Mouse (Mus musculus) lung, embryonic 15.5 days (tissue): ENCODE measurements around the gene Trmo. TPM values are rescaled to one million over a fixed set of nuclear protein-coding genes. Genes with fewer than 3 reads are reported as not detected.

Experiments
- ATAC-seq: fragments of 200-750 bp; cut with Nextera tagmentation; 2 replicates; pipeline ENCODE4 v1.8.0; 2017; ENCODE audit warnings: moderate number of reproducible peaks, borderline replicate concordance; ENCODE audit not compliant: low FRiP score, low TSS enrichment; ENCODE audit errors: extremely low read depth
- H3K27ac ChIP-seq: fragments of 300-500 bp; sonication (generic); 2 replicates; pipeline ENCODE4 v1.5.1; 2015; ENCODE audit warnings: moderate library complexity, mild to moderate bottlenecking, inconsistent platforms
- H3K27me3 ChIP-seq: fragments of 300-500 bp; sonication (generic); 2 replicates; pipeline ENCODE4 v1.6.1; 2015; ENCODE audit warnings: inconsistent platforms
- H3K36me3 ChIP-seq: fragments of 300-500 bp; sonication (generic); 2 replicates; pipeline ENCODE4 v1.6.1; 2015; ENCODE audit warnings: inconsistent platforms
- H3K4me1 ChIP-seq: fragments of 300-500 bp; sonication (generic); 2 replicates; pipeline ENCODE4 v1.6.1; 2015; ENCODE audit warnings: inconsistent platforms
- H3K4me2 ChIP-seq: fragments of 300-500 bp; sonication (generic); 2 replicates; pipeline ENCODE4 v1.6.1; 2015; ENCODE audit warnings: inconsistent platforms, mild to moderate bottlenecking, moderate library complexity
- H3K4me3 ChIP-seq: fragments of 300-500 bp; sonication (generic); 2 replicates; pipeline ENCODE4 v1.5.1; 2015; ENCODE audit warnings: mild to moderate bottlenecking, inconsistent platforms
- H3K9ac ChIP-seq: fragments of 300-500 bp; sonication (generic); 2 replicates; pipeline ENCODE4 v1.6.1; 2015; ENCODE audit warnings: inconsistent platforms
- H3K9me3 ChIP-seq: fragments of 300-500 bp; sonication (generic); 2 replicates; pipeline ENCODE4 v1.6.1; 2016; ENCODE audit warnings: inconsistent platforms
- WGBS: fragments of 180-500 bp; shearing (Covaris S2); methylation state at CpG from one replicate; pipeline ENCODE4 v1.1.7; 2015; 5-methylcytosine and 5-hydroxymethylcytosine counted together
- polyA plus RNA-seq: library from polyadenylated mRNA; unstranded; fragments of >200 nt; fragmentation: Nextera tagmentation; extraction: Ambion mirVana; gene quantifications from 2 replicates; pipeline ENCODE4 v1.2.1, GENCODE M21; 2015

Trmo gene
- polyA plus RNA-seq: 10.0 and 11.2 TPM in 2 replicates

DNA sequence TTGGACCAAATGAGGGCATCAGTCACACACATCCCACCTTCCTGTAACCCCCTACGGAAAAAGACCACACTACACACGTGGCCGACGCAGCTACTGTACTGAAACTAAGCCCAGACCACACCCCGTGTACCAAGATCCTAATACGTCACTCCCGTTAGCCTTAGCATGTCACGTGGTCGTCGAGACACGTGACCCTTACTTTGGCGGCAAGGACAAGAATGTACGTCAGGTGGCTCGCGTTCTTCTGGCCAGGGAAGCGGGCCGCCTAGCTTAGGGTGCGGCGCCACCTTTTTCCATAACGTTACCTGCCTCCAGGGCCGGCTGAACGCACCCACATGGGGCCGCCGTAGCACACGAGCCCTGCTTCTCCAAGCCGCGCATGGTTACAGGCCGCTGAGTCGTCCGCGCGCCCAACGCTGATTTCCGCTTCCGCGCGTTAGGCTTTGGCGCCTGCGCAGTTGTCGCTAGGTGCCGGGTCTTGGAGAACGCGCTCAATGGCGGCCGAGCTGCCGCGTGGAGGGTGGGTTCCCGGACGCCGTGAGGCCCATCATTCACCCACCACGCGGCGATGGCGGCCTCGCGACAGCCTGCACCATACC is at the start of gene Trmo:
Gene Trmo (minus strand): TSS at position 425 of the 599 bp plus-strand sequence.
- H3K9me3 ChIP-seq: no peaks in the 10 kb centered on the region
- peaks cover 11% of the 10 kb centered on the region for H3K36me3 ChIP-seq
- WGBS: under 1% methylated on average over 56 of the region's 56 CpGs
- H3K4me1 ChIP-seq: no peaks in the 10 kb centered on the region; the same call in 1 of the 2 replicates
- H3K9ac ChIP-seq: peak within 1 kb of the TSS; percentile 69
- ATAC-seq: peak; percentile 95
- peak within 1 kb of the TSS; percentile 93 for H3K27ac ChIP-seq
- peak within 1 kb of the TSS; percentile 71 for H3K4me2 ChIP-seq
- peak within 1 kb of the TSS; percentile 54 for H3K4me3 ChIP-seq
- H3K27me3 ChIP-seq: no peaks in the 10 kb centered on the region

DNA sequence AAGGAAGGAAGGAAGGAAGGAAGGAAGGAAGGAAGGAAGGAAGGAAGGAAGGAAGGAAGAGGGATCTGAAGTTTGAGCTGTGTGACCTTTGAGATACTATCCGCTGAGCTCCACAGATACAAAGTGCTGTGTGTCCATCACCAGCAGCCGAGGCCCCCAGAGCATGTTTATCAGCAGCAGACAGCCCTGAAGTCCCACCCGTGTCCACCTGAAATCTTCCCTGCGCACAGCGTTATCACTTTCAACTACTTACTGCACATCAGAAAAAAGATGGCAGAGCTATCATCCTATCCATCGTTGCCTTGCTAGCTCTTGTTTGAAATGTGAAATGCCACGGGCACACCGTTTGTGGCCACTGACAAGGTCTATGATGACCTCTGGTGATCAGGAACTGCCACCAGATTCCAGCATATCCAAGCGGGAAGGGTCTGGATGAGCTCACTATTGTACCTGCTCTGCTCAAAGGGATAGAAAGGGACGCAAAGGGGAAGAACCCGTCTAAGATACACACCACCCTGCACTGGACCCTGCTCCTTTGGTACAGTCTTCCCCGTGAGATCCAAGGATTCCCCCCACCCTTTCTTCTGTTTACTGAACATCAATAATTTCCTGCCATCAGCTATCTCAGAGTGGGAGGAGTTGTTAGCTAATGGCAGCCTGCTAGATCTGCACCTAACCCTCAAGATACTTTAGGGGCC is 43.3 kb upstream of the Trmo start:
- no peak overlapping the region for H3K27ac ChIP-seq
- H3K9me3 ChIP-seq: no peaks in the 10 kb centered on the region
- H3K4me3 ChIP-seq: no peak overlapping the region
- WGBS: 64% methylated on average over 12 of the region's 12 CpGs
- no peaks in the 10 kb centered on the region for H3K36me3 ChIP-seq
- no peak; the same call in 1 of the 2 replicates for ATAC-seq
- no peaks in the 10 kb centered on the region for H3K27me3 ChIP-seq
- no peaks in the 10 kb centered on the region for H3K4me1 ChIP-seq
- H3K4me2 ChIP-seq: no peak overlapping the region
- no peak overlapping the region for H3K9ac ChIP-seq

DNA sequence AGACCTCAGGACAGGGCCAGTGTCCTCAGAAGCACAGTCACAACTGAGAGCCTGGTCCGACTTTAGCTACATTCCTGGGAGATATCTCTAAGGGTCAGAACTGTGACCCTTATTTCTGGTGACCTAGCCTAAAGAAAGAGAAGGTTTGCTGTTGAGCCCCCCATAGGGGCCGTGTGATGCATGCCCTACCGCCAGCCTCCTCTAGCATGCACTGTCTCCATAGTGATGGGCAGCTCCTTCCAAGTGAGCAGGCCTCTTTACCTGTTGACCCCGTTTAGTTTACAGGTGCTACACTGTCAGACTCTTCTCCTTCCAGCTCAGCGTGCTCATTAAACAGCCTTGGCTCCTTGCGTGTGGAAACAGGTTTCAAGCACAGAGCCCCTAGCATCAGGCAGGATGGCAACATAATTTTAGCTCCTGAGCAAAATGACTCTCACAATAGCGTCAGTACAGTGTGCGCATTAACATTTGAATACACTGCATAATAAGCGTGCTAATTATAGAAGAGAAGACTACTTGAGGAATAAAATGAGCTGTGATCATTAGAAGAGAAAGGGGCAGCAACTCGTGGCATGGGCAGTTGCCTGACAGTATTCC is 39.8 kb upstream of the Trmo start:
- Histone ChIP-seq H3K4me2 (no peak overlapping the region), H3K27ac (no peak overlapping the region), H3K4me1 (no peaks in the 10 kb centered on the region), H3K4me3 (no peak overlapping the region), H3K9ac (no peak overlapping the region), H3K9me3 (no peaks in the 10 kb centered on the region), H3K27me3 (no peaks in the 10 kb centered on the region), H3K36me3 (no peaks in the 10 kb centered on the region)
- 54% methylated on average over 10 of the region's 10 CpGs for WGBS
- no peak for ATAC-seq

DNA sequence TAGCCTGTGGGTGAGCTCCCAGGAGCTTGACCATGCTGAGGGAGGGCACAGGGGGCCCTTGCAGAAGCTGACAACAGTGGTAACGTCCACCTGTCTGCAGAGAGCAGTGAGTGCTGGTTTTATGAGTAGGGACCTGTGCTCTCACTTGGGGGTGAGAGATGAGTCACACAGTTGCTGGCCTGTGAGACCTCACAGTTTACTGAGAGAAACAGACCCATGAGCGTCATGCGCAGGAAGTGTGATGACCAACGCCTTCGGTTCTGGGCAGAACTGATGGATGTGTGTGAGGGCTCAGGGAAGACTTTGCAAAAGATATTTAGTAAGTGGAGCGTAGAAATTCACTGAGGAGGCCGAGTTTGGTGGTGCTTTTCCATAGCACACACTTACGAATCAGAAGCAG is 33.4 kb upstream of the Trmo start:
- Histone ChIP-seq H3K4me2 (no peak overlapping the region), H3K36me3 (no peaks in the 10 kb centered on the region), H3K9me3 (no peaks in the 10 kb centered on the region), H3K27ac (no peak overlapping the region), H3K4me1 (no peaks in the 10 kb centered on the region), H3K27me3 (no peaks in the 10 kb centered on the region), H3K4me3 (no peak overlapping the region), H3K9ac (no peak overlapping the region)
- no peak for ATAC-seq
- WGBS: 63% methylated on average over 8 of the region's 8 CpGs

DNA sequence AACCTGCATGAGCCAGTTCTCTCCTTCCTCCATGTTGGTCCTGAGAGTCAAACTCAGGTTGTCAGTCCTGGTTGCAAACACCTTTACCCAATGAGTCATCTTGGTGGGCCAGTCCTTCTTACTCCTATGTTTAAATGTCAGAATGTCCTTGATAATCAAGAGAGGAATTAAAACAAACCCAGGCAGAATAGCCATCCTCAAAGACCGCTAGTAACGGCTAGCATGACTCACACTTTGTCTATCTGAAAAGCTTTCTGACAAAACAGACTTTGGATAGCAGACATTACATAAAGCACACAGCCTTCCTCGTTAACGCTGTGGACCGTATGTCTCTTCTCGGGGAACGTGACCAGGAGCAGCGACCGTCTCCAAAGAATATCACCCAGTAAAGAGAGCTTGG is 29.6 kb upstream of the Trmo start:
- Histone ChIP-seq H3K4me2 (no peak overlapping the region), H3K9me3 (no peaks in the 10 kb centered on the region), H3K27ac (no peak overlapping the region), H3K36me3 (no peaks in the 10 kb centered on the region), H3K4me1 (no peaks in the 10 kb centered on the region), H3K9ac (no peak overlapping the region), H3K4me3 (no peak overlapping the region), H3K27me3 (no peaks in the 10 kb centered on the region)
- WGBS: 68% methylated on average over 9 of the region's 9 CpGs
- ATAC-seq: no peak

DNA sequence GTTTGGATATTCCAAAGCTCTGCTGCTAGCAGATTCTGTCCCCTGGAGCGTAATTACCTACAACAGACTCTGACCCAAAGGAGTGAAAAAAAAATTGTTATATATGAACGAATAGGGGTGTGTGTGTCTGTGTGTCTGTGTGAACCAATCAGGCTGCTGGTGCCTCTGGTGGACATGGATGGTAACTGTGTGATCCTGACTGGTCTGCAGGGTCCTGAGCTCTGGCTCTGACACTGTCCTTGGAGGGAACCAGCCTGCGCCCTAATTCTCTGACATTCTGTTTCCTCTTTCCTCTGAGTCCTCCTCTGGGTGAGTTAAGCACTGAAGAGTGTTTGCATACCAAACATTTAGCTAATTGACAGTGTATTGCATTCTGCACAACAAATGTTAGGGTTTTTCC is 28.3 kb upstream of the Trmo start:
- H3K27ac ChIP-seq: no peak overlapping the region
- no peaks in the 10 kb centered on the region for H3K36me3 ChIP-seq
- H3K27me3 ChIP-seq: no peaks in the 10 kb centered on the region
- H3K9me3 ChIP-seq: no peaks in the 10 kb centered on the region
- no peak overlapping the region for H3K4me2 ChIP-seq
- ATAC-seq: no peak
- no peak overlapping the region for H3K9ac ChIP-seq
- no peaks in the 10 kb centered on the region for H3K4me1 ChIP-seq
- H3K4me3 ChIP-seq: no peak overlapping the region
- WGBS: 51% methylated on average over 3 of the region's 3 CpGs

DNA sequence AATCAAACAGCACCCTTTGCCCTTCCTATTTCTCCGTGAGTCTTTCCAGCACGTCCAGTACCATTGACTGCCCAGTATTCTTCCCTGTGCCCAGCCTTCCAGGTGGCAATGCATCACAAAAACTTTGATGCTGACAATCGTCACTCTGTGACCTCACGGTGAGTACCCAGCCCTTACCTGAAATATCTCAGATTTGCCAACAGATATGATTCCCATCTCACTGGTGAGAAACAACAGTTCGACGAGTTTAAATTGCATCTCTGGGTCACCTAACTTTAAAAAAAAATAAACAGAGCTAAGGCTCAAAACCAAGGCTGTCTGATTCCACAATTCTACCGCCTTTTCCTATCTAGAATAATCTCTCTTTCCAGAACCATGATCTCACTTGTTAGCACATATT is 24.2 kb upstream of the Trmo start, which contains the start of gene Hemgn:
Gene Hemgn (minus strand): TSS at position 101 of the 400 bp plus-strand sequence.
- Histone ChIP-seq H3K36me3 (no peaks in the 10 kb centered on the region), H3K9ac (no peak within 1 kb of the TSS), H3K9me3 (no peaks in the 10 kb centered on the region), H3K27ac (no peak within 1 kb of the TSS), H3K4me1 (no peaks in the 10 kb centered on the region), H3K4me2 (no peak within 1 kb of the TSS), H3K4me3 (no peak within 1 kb of the TSS), H3K27me3 (no peaks in the 10 kb centered on the region)
- ATAC-seq: no peak
- 65% methylated on average over 7 of the region's 7 CpGs for WGBS

DNA sequence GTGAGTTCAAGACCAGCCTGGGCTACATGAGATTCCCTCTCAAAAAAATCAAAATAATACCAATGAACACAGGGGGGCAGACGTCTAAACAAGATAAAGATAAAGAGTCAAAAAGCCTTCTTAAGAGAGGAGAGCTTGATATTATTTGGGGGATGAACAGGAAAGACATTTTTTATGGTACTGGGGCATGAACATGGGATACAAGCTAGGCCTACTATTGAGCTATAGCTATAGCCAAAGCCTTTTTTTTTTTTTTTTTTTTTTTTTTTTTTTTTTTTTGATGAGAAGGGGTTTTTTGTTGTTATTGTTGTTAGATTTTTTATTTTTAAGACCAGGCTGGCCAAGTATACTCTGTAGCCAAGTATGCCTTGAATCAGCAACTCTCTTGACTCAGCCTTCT is 22.9 kb upstream of the Trmo start:
- Histone ChIP-seq H3K4me2 (no peak overlapping the region), H3K9me3 (no peaks in the 10 kb centered on the region), H3K27ac (no peak overlapping the region), H3K4me3 (no peak overlapping the region), H3K27me3 (no peaks in the 10 kb centered on the region), H3K9ac (no peak overlapping the region), H3K36me3 (no peaks in the 10 kb centered on the region), H3K4me1 (no peaks in the 10 kb centered on the region)
- 43% methylated on average over 1 of the region's 1 CpGs for WGBS
- no peak for ATAC-seq

DNA sequence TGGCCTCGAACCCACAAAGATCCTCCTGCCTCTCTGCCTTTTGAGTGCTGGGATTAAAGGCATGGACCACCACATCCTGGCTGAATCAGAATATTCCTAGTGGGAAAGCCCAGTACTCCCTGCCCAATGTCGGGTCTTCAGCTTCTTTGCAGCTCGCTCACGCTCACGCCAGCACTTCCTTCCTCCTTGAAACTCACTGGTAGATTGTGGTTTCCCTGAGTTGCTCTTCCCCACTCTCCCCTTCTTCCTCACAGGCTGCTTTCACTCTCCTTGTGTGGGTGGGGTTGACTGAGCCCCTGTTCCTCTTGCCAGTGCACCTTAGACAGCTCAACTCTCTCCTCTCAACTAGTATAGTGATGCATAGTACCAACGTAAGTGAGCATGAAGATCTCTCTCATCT is 22.3 kb upstream of the Trmo start:
- H3K9me3 ChIP-seq: no peaks in the 10 kb centered on the region
- no peak overlapping the region for H3K4me3 ChIP-seq
- no peak for ATAC-seq
- H3K27ac ChIP-seq: no peak overlapping the region
- H3K27me3 ChIP-seq: no peaks in the 10 kb centered on the region
- H3K9ac ChIP-seq: no peak overlapping the region
- H3K4me1 ChIP-seq: no peaks in the 10 kb centered on the region
- no peak overlapping the region for H3K4me2 ChIP-seq
- 76% methylated on average over 6 of the region's 6 CpGs for WGBS
- H3K36me3 ChIP-seq: no peaks in the 10 kb centered on the region

DNA sequence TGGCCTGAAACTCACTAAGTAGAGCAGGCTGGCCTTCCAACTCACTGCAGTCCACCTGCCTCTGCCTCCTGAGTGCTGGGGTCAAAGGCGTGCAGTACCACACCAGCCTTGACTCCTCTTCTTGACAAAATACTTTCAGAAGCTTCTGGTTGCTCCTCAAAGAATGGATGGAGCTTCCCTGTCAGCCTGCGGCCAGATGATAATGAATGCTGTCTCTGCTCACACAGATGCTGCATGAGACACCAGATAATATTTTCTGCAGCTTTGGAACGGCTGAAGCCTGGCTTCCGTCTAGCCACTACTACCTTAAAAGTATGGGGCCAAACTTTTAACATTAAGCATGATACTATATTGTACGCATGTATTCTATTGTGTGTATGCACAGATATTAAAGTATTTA is 21.4 kb upstream of the Trmo start:
- Histone ChIP-seq H3K27ac (no peak overlapping the region), H3K4me2 (no peak overlapping the region), H3K4me1 (no peaks in the 10 kb centered on the region), H3K4me3 (no peak overlapping the region), H3K36me3 (no peaks in the 10 kb centered on the region), H3K9ac (no peak overlapping the region), H3K27me3 (no peaks in the 10 kb centered on the region), H3K9me3 (no peaks in the 10 kb centered on the region)
- ATAC-seq: no peak
- WGBS: 84% methylated on average over 5 of the region's 5 CpGs

DNA sequence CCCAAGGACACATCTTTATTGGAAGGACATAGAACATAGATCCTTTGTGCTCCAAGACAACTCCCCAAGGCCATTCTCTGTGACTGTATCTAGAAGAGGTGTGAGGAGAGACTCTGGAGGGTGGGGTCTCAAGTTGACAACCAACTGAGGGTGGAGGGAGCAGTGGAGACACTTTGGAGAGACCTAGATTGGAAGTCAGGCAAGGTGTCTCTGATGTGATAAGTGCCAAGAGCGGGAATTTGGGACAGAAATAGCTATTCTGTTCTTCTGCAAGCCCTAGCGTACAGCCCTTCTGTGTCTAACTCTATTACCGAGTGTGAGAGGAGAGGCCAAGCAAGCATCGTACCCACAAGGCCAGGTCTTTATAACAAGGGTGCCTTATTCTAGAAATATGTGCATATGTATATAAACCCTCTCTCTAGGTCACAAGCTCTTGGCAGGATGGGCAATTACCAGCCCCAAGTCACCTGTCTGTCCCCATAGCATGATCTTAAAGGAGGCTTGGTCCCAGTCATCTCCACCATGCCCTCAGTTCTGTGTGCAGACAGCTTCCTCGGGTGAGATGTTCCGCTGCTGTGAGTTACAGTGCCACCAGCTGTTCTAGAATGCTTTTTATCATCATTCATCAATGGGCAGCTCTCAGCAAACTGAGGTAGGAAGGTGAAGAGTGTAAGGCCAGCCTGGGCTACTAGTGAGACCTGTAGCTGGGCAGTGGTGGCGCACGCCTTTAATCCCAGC is 17.9 kb upstream of the Trmo start:
- WGBS: 87% methylated on average over 8 of the region's 8 CpGs
- H3K27ac ChIP-seq: no peak overlapping the region
- no peak overlapping the region for H3K4me2 ChIP-seq
- H3K4me3 ChIP-seq: no peak overlapping the region
- no peaks in the 10 kb centered on the region for H3K27me3 ChIP-seq
- no peaks in the 10 kb centered on the region for H3K9me3 ChIP-seq
- H3K36me3 ChIP-seq: no peaks in the 10 kb centered on the region
- ATAC-seq: peak; percentile 46; the same call in 1 of the 2 replicates
- no peaks in the 10 kb centered on the region for H3K4me1 ChIP-seq
- no peak overlapping the region for H3K9ac ChIP-seq
